15 mouse cellular contexts compared by ENCODE assay signal in genomic region chr8:46375986-46376385, GRCm38 (mm10).
"Had no signal": no experiment of that assay in that cellular context is flagged by ENCODE, and none has a peak within 500 bp of the region (broad histone marks: within the 10 kb centered on the region; RNA-seq: fewer than 3 reads in every experiment).

No protein-coding gene starts in this region.

- H3K9me3 ChIP-seq: limb, embryonic 15.5 days; midbrain, embryonic 13.5 days; midbrain, embryonic 15.5 days; neural tube, embryonic 12.5 days; stomach, embryonic 15.5 days had no signal

- H3K4me3 ChIP-seq: limb, embryonic 15.5 days; megakaryocyte, embryonic 14.5 days; midbrain, embryonic 13.5 days; midbrain, embryonic 15.5 days; neural tube, embryonic 12.5 days; stomach, embryonic 15.5 days had no signal

- H3K4me1 ChIP-seq: limb, embryonic 15.5 days; megakaryocyte, embryonic 14.5 days; midbrain, embryonic 13.5 days; midbrain, embryonic 15.5 days; neural tube, embryonic 12.5 days; stomach, embryonic 15.5 days had no signal

- DNase-seq: lung, embryonic 14.5 days; lung, postnatal 10 days; lung, postnatal 4 days; right cerebral cortex, postnatal 14 days; thymus, adult 2 months; thymus, postnatal 25 days; thymus, postnatal 4 days had no signal

- H3K36me3 ChIP-seq: limb, embryonic 15.5 days; midbrain, embryonic 13.5 days; midbrain, embryonic 15.5 days; neural tube, embryonic 12.5 days; stomach, embryonic 15.5 days had no signal

- H3K27me3 ChIP-seq: limb, embryonic 15.5 days; megakaryocyte, embryonic 14.5 days; midbrain, embryonic 13.5 days; midbrain, embryonic 15.5 days; neural tube, embryonic 12.5 days; stomach, embryonic 15.5 days had no signal

- ATAC-seq: midbrain, embryonic 13.5 days; midbrain, embryonic 15.5 days had no signal

- H3K4me2 ChIP-seq: limb, embryonic 15.5 days; lung, embryonic 14.5 days; midbrain, embryonic 11.5 days; midbrain, embryonic 13.5 days; midbrain, embryonic 15.5 days; neural tube, embryonic 12.5 days; stomach, embryonic 15.5 days had no signal

- H3K9ac ChIP-seq: limb, embryonic 15.5 days; lung, embryonic 14.5 days; midbrain, embryonic 13.5 days; midbrain, embryonic 15.5 days; neural tube, embryonic 12.5 days; stomach, embryonic 15.5 days had no signal

- H3K27ac ChIP-seq: limb, embryonic 15.5 days; midbrain, embryonic 13.5 days; midbrain, embryonic 15.5 days; neural tube, embryonic 12.5 days; stomach, embryonic 15.5 days; stomach, postnatal 0 days had no signal
